ENCODE assay signal across 15 mouse cellular contexts in genomic region chr9:66680102-66680501, GRCm38 (mm10). TPM values are rescaled to one million over a fixed set of nuclear protein-coding genes. Genes with fewer than 3 reads are reported as not detected.
DNase-seq lines count a peak whose midpoint lies in the region; ATAC-seq and TF ChIP-seq lines count a peak whose summit lies in the region.
"Had no signal": no experiment of that assay in that cellular context is flagged by ENCODE, and none has a peak within 500 bp of the region (broad histone marks: within the 10 kb centered on the region; RNA-seq: fewer than 3 reads in every experiment).

No protein-coding gene starts in this region.

- H3K9me3 ChIP-seq in MEL (replicated peaks; ENCODE audit: insufficient read depth, low read length) = no peaks in the 10 kb centered on the region
- H3K9me3 ChIP-seq in stomach, postnatal 0 days (ENCODE audit: control insufficient read depth, low read length) = no peaks in the 10 kb centered on the region
- H3K9me3 ChIP-seq in hindbrain, embryonic 14.5 days (ENCODE audit: control insufficient read depth, low read length) = no peaks in the 10 kb centered on the region
- H3K9me3 ChIP-seq: heart, embryonic 10.5 days; midbrain, embryonic 10.5 days had no signal

- TF ChIP-seq POLR2A in MEL (IDR thresholded peaks at IDR 0.05; ENCODE audit: control insufficient read depth in 1 of 2, insufficient read depth in 1 of 2, low read depth in 1 of 2, low read length in 2 of 2, poor library complexity in 1 of 2) = no peak

- DNase-seq in CD4-positive helper T cell, adult 2 months (ENCODE audit: low read depth, low spot score) = peak; percentile 62
- peak; percentile 30 for DNase-seq in MEL (ENCODE audit: low read depth, low spot score)
- peak; percentile 64 for DNase-seq in large intestine, adult 2 months (ENCODE audit: low read depth, low spot score)
- peak; percentile 34 for DNase-seq in stomach, postnatal 0 days (ENCODE audit: low spot score)
- DNase-seq in hindbrain, embryonic 14.5 days (ENCODE audit: low spot score) = no peak
- no peak for DNase-seq in urinary bladder, postnatal 14 days (ENCODE audit: low spot score)
- no peak for DNase-seq in adrenal gland, adult (ENCODE audit: inconsistent age in 2 of 2, low spot score in 1 of 2)
- DNase-seq: cerebellum, adult 9-10 months; heart, postnatal 4 days; kidney, adult 8-10 months had no signal

- peaks cover 0 to 2% of the 10 kb centered on the region in 2 experiments; a peak in 3 of 4 replicates for H3K27me3 ChIP-seq in MEL (ENCODE audit: control insufficient read depth in 1 of 2, insufficient read depth in 2 of 2, low read length in 2 of 2)
- H3K27me3 ChIP-seq in stomach, postnatal 0 days (ENCODE audit: control insufficient read depth, insufficient read depth, low read length) = no peaks in the 10 kb centered on the region
- no peaks in the 10 kb centered on the region for H3K27me3 ChIP-seq in hindbrain, embryonic 14.5 days (ENCODE audit: control insufficient read depth, insufficient read depth, low read length)

- no peak for TF ChIP-seq RAD21 in MEL (IDR thresholded peaks at IDR 0.05; ENCODE audit: low read depth, low read length)

- 0 out of 2 replicates have a peak, but pooled peaks have one; percentile 65 for ATAC-seq in stomach, postnatal 0 days (ENCODE audit: low FRiP score, low TSS enrichment)
- no peak for ATAC-seq in hindbrain, embryonic 14.5 days (ENCODE audit: low FRiP score)

- TF ChIP-seq CTCF in MEL (IDR thresholded peaks at IDR 0.05 in 2 of 3, conservative IDR thresholded peaks at IDR 0.05 in 1 of 3; ENCODE audit: control insufficient read depth in 1 of 3, insufficient read depth in 1 of 3, low read depth in 2 of 3, low read length in 3 of 3, poor library complexity in 1 of 3, severe bottlenecking in 1 of 3) = no peak
- no peak for TF ChIP-seq CTCF in stomach, postnatal 0 days (IDR thresholded peaks at IDR 0.05; ENCODE audit: low read depth)

- peaks cover 0 to 8% of the 10 kb centered on the region in 2 experiments; a peak in 1 of 4 replicates for H3K4me1 ChIP-seq in MEL (ENCODE audit: control insufficient read depth in 1 of 2, insufficient read depth in 2 of 2, low read length in 2 of 2)
- H3K4me1 ChIP-seq in stomach, postnatal 0 days (replicated peaks; ENCODE audit: control insufficient read depth, insufficient read depth) = no peaks in the 10 kb centered on the region
- H3K4me1 ChIP-seq in hindbrain, embryonic 14.5 days (replicated peaks; ENCODE audit: control insufficient read depth, insufficient read depth, low read length) = no peaks in the 10 kb centered on the region
- H3K4me1 ChIP-seq: heart, embryonic 10.5 days had no signal

- H3K9ac ChIP-seq in MEL (ENCODE audit: control insufficient read depth, low read depth, low read length, poor library complexity, severe bottlenecking) = no peak overlapping the region
- H3K9ac ChIP-seq in stomach, postnatal 0 days (ENCODE audit: low read length) = no peak overlapping the region
- H3K9ac ChIP-seq in hindbrain, embryonic 14.5 days = no peak overlapping the region
- H3K9ac ChIP-seq: liver, embryonic 14.5 days had no signal

- no peaks in the 10 kb centered on the region for H3K36me3 ChIP-seq in MEL (ENCODE audit: control insufficient read depth in 1 of 2, insufficient read depth in 2 of 2, low read length in 2 of 2)
- no peaks in the 10 kb centered on the region for H3K36me3 ChIP-seq in stomach, postnatal 0 days (ENCODE audit: control insufficient read depth, insufficient read depth, low read length)
- H3K36me3 ChIP-seq in hindbrain, embryonic 14.5 days (replicated peaks; ENCODE audit: control insufficient read depth, insufficient read depth) = no peaks in the 10 kb centered on the region
- H3K36me3 ChIP-seq: heart, embryonic 10.5 days; midbrain, embryonic 10.5 days had no signal

- H3K79me2 ChIP-seq in MEL (ENCODE audit: control insufficient read depth, insufficient read depth, low read length, poor library complexity) = no peaks in the 10 kb centered on the region

- H3K27ac ChIP-seq in MEL (ENCODE audit: control insufficient read depth, low read depth, low read length) = no peak overlapping the region
- no peak overlapping the region for H3K27ac ChIP-seq in stomach, postnatal 0 days (replicated peaks)
- no peak overlapping the region for H3K27ac ChIP-seq in hindbrain, embryonic 14.5 days
- H3K27ac ChIP-seq: heart, embryonic 10.5 days; layer of hippocampus, adult 2 months; liver, embryonic 14.5 days; midbrain, embryonic 10.5 days had no signal

- TF ChIP-seq EP300 in MEL (IDR thresholded peaks at IDR 0.05; ENCODE audit: low read depth in 1 of 2, low read length in 2 of 2) = no peak
- TF ChIP-seq EP300 in stomach, postnatal 0 days (optimal IDR thresholded peaks at IDR 0.05) = no peak

- H3K4me2 ChIP-seq in stomach, postnatal 0 days (replicated peaks; ENCODE audit: low read depth) = no peak overlapping the region
- H3K4me2 ChIP-seq in hindbrain, embryonic 14.5 days (replicated peaks) = no peak overlapping the region

- WGBS in large intestine, adult 2 months = 21% methylated on average over 6 of the region's 6 CpGs
- WGBS in stomach, postnatal 0 days = 36% methylated on average over 6 of the region's 6 CpGs
- WGBS in hindbrain, embryonic 14.5 days = 71% methylated on average over 6 of the region's 6 CpGs

- no peak overlapping the region; a peak in 1 of 4 replicates for H3K4me3 ChIP-seq in MEL (ENCODE audit: control insufficient read depth in 1 of 2, insufficient read depth in 1 of 2, low read depth in 2 of 2, low read length in 2 of 2)
- H3K4me3 ChIP-seq in stomach, postnatal 0 days (ENCODE audit: low read depth, low read length) = no peak overlapping the region
- no peak overlapping the region for H3K4me3 ChIP-seq in hindbrain, embryonic 14.5 days (replicated peaks; ENCODE audit: low read length)
- H3K4me3 ChIP-seq: heart, embryonic 10.5 days; layer of hippocampus, adult 2 months; midbrain, embryonic 10.5 days; myocyte had no signal

TF ChIP-seq in MEL, 35 proteins besides CTCF, POLR2A, EP300 and RAD21:
- no peak for TF ChIP-seq E2F4 (IDR thresholded peaks at IDR 0.05; ENCODE audit: borderline replicate concordance, low read depth, low read length)
- no peak for TF ChIP-seq USF2 (IDR thresholded peaks at IDR 0.05; ENCODE audit: borderline replicate concordance in 1 of 2, insufficient read depth in 1 of 2, low read depth in 1 of 2, low read length in 2 of 2)
- no peak for TF ChIP-seq NELFE (IDR thresholded peaks at IDR 0.05; ENCODE audit: low read depth, low read length)
- no peak for TF ChIP-seq CHD2 (IDR thresholded peaks at IDR 0.05; ENCODE audit: low read length)
- TF ChIP-seq MYC (IDR thresholded peaks at IDR 0.05; ENCODE audit: low read depth, low read length) = no peak
- no peak for TF ChIP-seq CHD1 (IDR thresholded peaks at IDR 0.05; ENCODE audit: low read depth, low read length)
- TF ChIP-seq ZC3H11A (IDR thresholded peaks at IDR 0.05; ENCODE audit: low read depth, low read length) = no peak
- TF ChIP-seq SMC3 (IDR thresholded peaks at IDR 0.05; ENCODE audit: low read depth, low read length) = no peak
- TF ChIP-seq UBTF (IDR thresholded peaks at IDR 0.05; ENCODE audit: borderline replicate concordance, insufficient read depth, low read depth, low read length) = no peak
- no peak for TF ChIP-seq RCOR1 (IDR thresholded peaks at IDR 0.05; ENCODE audit: low read depth, low read length)
- no peak for TF ChIP-seq ELF1 (IDR thresholded peaks at IDR 0.05; ENCODE audit: low read depth, low read length)
- TF ChIP-seq GATA1 (IDR thresholded peaks at IDR 0.05; ENCODE audit: low read depth, low read length) = no peak
- no peak for TF ChIP-seq KAT2A (conservative IDR thresholded peaks at IDR 0.05; ENCODE audit: low read depth, low read length)
- TF ChIP-seq BHLHE40 (IDR thresholded peaks at IDR 0.05; ENCODE audit: borderline replicate concordance, low read depth, low read length) = no peak
- TF ChIP-seq JUND (IDR thresholded peaks at IDR 0.05; ENCODE audit: low read depth, low read length) = no peak
- TF ChIP-seq MYB (IDR thresholded peaks at IDR 0.05; ENCODE audit: low read depth, low read length) = no peak
- TF ChIP-seq SIN3A (IDR thresholded peaks at IDR 0.05; ENCODE audit: low read length) = no peak
- TF ChIP-seq HCFC1 (IDR thresholded peaks at IDR 0.05; ENCODE audit: low read depth, low read length) = no peak
- no peak for TF ChIP-seq ZKSCAN1 (IDR thresholded peaks at IDR 0.05; ENCODE audit: low read depth, low read length)
- no peak for TF ChIP-seq TBP (IDR thresholded peaks at IDR 0.05; ENCODE audit: low read depth, low read length)

RNA-seq across cellular contexts. Expression of gene Car12, which starts 33.4 kb away (rescaled TPM):
- 0.77 and 1.1 TPM in 2 replicates for total RNA-seq in MEL (2012; rRNA removed)
- polyA plus RNA-seq in MEL (2012; ENCODE audit: insufficient read depth in 1 of 2, insufficient read length in 2 of 2, low read depth in 1 of 2, low replicate concordance in 2 of 2, missing spikeins in 1 of 2) = 1 to 10 TPM in 1 of 2 experiments, not detected in 1; 1.8 TPM
- polyA plus RNA-seq in large intestine, adult 2 months (2012; rRNA removed) = 10.8 and 12.1 TPM in 2 replicates
- polyA plus RNA-seq in stomach, postnatal 0 days (2015; fragmentation: Nextera tagmentation; extraction: Ambion mirVana) = 11.1 and 11.3 TPM in 2 replicates
- 4.6 and 6.5 TPM in 2 replicates for polyA plus RNA-seq in hindbrain, embryonic 14.5 days (2014; fragmentation: Nextera tagmentation; extraction: Ambion mirVana)

Comparison
In these comparisons a context has a peak if more than half of its experiments do, and no peak if none do; other contexts are left out.
1. DNase-seq: peak in CD4-positive helper T cell, adult 2 months (single experiment), MEL (single experiment), large intestine, adult 2 months (single experiment) and stomach, postnatal 0 days (single experiment); none in hindbrain, embryonic 14.5 days (single experiment), urinary bladder, postnatal 14 days (single experiment) and adrenal gland, adult (0 of 2).